2 mouse cellular contexts compared by ENCODE assay signal in the genomic region with DNA sequence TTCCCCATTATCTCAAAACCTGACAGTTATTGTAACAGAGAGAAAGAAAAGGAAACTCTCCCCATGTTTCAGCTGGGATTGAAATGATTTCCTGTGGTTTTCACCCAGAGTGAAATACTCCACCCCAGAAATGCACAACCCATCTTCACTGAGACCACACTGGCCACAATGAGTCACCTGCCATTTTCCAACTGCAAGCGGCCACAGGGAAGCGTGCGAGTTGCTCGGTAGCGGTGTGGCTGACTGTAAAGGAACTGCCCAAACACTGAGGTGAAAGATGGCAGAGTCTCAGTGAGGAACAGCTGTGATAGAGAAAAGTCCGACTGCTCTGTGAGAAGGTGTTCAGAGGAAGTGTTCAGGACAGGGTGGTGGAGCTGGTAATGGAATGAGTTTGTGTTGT.
TF ChIP-seq lines count a peak whose summit lies in the region.

No protein-coding gene starts in this region.

TF ChIP-seq in CH12.LX, 34 proteins besides CTCF, POLR2A, EP300 and RAD21:
- no peak for TF ChIP-seq SMC3 (IDR thresholded peaks at IDR 0.05; ENCODE audit: low read depth, low read length)
- peak; percentile 88 for TF ChIP-seq BHLHE40 (IDR thresholded peaks at IDR 0.05; ENCODE audit: low read depth, low read length)
- no peak for TF ChIP-seq JUND (conservative IDR thresholded peaks at IDR 0.05; ENCODE audit: low read depth, low read length)
- peak; percentile 54; the same call in 1 of the 2 replicates for TF ChIP-seq ETS1 (conservative IDR thresholded peaks at IDR 0.05; ENCODE audit: low read depth, low read length)

TF ChIP-seq in myocyte, 11 proteins besides CTCF, POLR2A, EP300 and RAD21:
- TF ChIP-seq TCF3 (IDR thresholded peaks at IDR 0.05; ENCODE audit: insufficient read length, low read depth) (no peak), TCF12 (IDR thresholded peaks at IDR 0.05; ENCODE audit: insufficient read depth, poor library complexity, severe bottlenecking) (no peak), MYOG (IDR thresholded peaks at IDR 0.05; ENCODE audit: control insufficient read depth in 1 of 3, insufficient read depth in 1 of 3, insufficient read length in 2 of 3, low read depth in 2 of 3) (peak in 1 of 3 experiments; percentile 73), REST (IDR thresholded peaks at IDR 0.05; ENCODE audit: insufficient read depth, insufficient read length) (no peak), CEBPB (IDR thresholded peaks at IDR 0.05; ENCODE audit: insufficient read depth, poor library complexity, severe bottlenecking) (0 out of 2 replicates have a peak, but pooled peaks have one; percentile 8), MYOD1 (IDR thresholded peaks at IDR 0.05; ENCODE audit: control insufficient read depth in 1 of 3, insufficient read length in 2 of 3, low read depth in 2 of 3) (peak in 1 of 3 experiments; percentile 70), MAX (IDR thresholded peaks at IDR 0.05; ENCODE audit: low read depth) (no peak)
